Mouse (Mus musculus) gastrocnemius, adult 18-20 months (tissue): Measurements from ENCODE around the gene Stx16. TPM values are rescaled to one million over a fixed set of nuclear protein-coding genes. Genes with fewer than 3 reads are reported as not detected.

Experiments
- DNase-seq: peaks from one replicate; pipeline ENCODE4 v3.0.0; 2021; ENCODE audit warnings: low spot score
- long read RNA-seq, 2 experiments: library from polyadenylated mRNA; stranded (forward); transcript quantifications; one replicate each; pipeline ENCODE4 v2.0.0; 2021
- total RNA-seq, 2 experiments: library from RNA; stranded (reverse); gene quantifications; 2 replicates each; pipeline ENCODE4 v1.2.3; 2021

Gene Stx16
- 10 to 100 TPM; 18.1 to 19.0 TPM for total RNA-seq
- long read RNA-seq, experiment 1, partial matches to known transcripts, result 0 of 4 reads
- long read RNA-seq, experiment 1, other reads (novel, unspliced or antisense), result 4 of 4 reads
- long read RNA-seq, experiment 2, partial matches to known transcripts, result 0 of 5 reads
- long read RNA-seq, experiment 2, other reads (novel, unspliced or antisense), result 5 of 5 reads

DNA sequence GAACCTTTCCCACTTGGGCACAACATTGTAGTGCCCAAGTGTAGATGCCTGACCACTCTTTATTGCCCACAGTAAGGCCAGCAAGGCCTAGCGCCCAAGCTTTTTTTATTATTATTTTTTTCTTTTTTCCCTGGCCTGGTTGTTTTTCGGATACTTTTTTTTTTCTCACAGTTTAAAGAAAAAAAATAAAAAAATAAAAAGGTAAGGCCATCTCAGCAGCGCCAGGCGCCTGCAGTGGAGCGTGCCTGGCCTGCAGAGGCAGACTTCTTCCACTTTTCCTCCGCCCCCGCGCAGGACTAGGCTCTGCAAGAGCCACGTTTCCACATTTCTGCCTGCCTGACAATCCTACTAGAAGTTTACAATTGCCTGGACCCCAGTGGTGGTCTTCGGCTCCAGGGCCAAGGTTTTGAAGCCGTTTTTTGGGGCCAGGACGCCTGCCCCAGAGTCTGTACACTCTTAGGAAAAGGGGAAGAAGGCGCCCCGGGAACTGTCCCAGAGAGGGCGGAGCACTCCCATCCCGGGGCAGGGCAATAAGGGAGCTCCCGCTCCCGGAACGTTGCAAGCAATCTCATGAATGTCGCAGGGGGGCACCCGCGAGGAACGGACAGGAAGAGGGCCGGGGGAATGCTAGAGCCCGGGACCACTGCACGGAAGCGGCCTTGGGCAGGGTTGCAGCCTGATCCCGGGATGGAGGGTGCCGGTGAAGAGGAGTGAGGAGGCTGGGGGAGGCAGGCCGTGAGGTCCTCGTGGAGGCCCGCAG is at the start of gene Stx16:
Stx16 (plus strand) TSS at position 636 of the 760 bp plus-strand sequence.
- DNase-seq, result peak; percentile 96

DNA sequence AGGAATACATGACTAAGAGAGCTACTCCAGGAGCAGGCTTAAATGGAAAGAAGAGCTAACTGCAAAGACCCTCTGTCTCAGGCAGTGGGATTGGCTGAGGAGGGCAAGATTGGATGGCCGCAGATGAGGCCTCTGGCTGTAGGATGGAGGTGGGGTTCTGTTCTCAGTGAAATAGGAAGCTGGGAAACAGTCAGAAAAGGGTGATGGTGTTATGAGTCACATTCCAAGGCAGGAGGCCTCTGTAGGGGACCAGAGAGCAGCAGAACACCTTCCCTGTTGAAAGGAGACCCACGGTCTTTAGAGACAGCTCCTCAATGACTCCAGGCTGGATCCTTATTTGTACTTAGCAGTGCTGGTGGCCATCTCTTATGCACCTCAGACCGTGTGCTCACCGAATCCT is 49.7 kb upstream of the Stx16 start:
- DNase-seq, result no peak

DNA sequence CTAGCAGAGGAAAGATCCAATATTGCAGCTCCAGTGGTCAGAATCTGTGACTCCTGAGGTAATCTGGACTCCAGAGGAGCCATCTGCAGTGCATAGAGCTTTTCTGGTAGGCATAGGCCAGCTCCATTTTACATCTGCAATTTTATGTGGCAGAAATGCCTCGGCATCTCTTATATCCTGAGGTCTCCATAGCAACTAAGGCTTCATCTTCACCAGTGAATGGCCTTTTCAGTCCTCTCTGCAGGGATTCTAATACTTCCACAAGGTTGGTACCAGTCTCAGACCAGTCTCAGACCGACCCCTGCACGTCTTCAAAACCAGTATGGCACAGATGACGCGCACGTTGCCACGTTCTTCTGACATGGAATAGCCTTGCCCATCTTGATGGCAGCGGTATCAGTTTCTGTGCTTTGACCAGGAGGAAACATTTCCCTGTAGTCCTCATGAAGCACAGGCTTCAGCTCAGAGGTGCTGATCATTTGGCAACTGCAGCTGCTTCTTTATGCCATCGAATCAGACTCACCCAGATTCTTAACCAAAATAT is 42.8 kb upstream of the Stx16 start:
- no peak for DNase-seq

DNA sequence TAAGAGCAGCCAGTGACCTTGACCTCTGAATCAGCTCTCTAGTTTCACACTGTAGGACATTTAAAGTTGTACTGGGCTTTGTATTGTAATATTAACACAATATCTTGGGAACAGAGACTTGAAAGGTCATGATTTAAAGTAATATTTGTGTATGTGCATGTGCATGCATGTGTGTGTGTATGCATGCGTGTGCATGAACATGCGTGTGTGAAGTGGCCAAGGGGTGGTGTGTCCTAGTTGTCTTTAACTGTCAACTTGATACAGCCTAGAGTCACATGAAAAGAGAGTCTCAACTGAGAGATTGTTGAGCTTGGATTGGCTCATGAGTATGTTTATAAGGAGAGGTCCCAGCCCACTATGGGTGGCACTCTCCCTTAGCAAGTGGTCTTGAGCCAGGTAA is 28.5 kb upstream of the Stx16 start:
- no peak for DNase-seq

DNA sequence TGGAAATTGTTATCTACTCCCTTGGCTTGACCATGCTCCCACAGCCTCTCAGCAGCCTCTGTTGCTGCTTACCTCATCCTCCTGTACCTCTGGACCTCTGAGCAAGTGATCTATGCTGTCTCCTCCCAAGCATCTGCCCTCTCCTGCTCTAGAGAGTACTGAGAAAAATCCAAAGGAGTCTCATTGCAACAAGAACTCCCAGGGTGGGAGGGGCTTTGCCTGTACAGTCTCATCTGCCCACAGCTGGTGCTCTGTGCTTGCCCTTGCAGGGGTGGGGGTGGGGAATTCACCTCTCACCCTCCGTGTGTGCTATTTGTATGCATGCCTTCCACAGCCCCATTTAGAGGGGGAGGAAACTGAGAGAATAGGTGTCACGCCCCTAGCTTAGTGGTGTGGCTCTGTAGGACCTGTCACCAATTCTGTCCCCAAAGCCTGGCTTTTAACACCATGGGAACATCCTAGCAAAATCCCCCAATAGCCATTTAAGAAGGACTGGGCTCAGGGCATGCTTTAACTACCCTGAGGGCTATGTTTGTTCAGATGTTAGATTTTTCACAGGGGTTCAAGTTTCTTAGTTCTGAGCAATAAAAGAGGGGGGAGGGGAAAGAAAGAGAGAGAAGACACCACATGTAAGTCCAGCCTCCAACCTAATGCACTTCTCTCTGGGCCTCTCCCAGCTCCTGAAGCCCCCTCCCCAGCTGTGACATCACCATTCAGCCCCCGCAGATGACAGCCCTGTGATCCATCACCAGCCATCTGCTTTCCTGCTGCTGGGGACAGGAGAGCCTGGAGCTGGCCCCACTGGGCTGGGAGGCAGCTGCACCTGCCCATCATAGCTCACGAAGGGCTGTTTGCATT is 26.4 kb upstream of the Stx16 start:
- DNase-seq, result no peak

DNA sequence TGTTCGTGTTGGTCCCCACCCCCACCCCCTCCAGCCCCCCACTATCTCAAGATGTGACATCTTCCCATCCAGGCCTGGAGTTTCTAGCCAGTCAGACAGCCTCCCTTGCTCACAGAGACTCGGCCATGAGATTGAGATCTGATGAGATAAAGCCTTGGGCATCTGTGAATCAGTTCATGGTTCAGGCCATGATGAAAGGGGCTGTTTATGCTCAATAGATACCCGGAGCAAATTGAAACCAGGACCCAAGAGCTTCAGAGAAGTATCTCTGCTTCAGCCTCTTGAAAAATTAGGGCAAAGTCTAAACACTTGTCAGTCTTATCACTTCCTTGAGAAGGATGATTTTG is 25.8 kb upstream of the Stx16 start:
- no peak for DNase-seq

DNA sequence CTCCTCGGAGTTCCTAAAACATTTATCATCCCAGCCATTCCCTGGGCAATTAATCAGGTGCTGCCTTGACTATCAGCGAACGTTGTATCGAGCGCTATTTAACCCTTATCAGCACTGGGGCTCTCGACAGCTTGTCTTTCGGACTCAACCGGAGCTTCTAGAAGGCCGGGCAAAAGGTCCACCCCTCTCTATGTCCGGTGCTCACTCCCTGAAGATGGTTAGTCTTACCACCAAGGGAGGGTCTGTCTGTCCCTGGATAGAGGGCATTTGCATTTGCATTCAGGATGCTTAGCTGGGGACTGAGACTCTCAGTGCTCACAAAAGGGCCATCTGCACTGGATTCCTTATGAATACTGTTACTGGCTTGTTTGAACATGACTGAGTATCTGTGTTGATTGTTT is 25.0 kb upstream of the Stx16 start:
- DNase-seq, result no peak

DNA sequence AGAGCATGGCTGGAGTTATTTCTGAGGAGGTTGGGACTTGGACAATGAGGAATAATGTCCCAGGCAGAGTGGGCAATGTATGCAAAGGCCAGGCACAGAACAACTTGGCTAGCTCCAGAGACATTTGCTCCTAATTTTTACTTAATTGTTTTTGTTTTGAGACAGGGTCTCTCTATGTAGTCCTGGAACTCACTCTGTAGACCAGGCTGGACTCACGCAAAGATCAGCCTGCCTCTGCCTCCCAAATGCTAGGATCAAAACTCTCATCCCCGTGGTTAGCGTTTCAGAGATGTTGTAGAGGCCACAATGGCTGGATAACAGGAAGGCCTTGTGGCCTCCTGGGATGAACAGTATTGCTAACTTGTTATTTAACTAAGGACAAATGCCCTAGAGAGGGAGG is 21.6 kb upstream of the Stx16 start:
- DNase-seq, result no peak

DNA sequence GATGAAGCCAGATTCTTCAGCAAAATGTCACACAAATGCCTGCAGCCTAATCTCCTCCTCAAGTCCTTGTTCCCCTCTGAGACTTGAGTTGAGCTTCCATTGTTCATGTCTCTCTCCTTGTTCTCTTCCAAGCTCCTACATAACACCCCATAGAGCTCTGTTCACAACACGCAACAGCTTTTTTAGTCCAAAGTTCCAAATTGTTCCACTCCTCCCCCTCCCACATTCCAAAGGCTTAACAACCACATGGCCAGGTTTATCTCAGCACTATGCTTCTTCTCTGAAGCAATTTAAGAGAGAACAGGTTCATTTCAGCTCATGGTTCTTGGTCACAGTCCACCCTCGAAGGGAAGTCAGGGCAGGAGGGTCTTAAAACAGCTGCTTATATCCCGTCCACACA is 18.4 kb upstream of the Stx16 start:
- DNase-seq, result no peak

DNA sequence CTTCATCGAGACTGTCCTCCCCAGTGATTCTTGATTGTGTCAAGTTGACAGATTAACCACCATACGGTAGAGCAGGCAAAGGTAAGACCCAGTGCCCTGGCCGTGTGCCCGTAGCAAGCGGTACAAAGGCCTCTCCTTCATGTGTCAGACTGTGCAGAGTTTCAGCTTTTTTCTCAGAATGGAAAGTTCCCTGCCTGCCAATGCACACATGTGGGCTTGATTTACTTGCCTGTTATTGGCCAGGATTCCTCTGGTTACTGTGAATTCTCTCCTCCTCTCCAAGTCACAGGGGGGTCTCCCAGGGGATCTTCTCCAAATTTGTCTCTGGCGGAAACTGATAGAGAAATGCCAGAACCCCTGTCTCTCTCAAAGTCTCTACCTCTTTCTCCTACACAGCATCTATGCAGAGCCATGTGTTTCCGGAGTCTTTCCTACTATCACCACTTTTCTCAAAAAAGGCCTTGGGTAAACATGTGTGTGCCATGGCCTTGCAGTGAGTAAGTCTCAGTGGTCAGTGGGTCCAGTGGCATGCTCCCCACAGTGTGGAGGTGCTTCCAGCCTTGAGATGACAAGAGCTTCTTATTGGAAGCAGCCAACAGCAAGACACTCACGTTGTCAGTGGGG is 17.7 kb upstream of the Stx16 start:
- DNase-seq, result peak; percentile 9

DNA sequence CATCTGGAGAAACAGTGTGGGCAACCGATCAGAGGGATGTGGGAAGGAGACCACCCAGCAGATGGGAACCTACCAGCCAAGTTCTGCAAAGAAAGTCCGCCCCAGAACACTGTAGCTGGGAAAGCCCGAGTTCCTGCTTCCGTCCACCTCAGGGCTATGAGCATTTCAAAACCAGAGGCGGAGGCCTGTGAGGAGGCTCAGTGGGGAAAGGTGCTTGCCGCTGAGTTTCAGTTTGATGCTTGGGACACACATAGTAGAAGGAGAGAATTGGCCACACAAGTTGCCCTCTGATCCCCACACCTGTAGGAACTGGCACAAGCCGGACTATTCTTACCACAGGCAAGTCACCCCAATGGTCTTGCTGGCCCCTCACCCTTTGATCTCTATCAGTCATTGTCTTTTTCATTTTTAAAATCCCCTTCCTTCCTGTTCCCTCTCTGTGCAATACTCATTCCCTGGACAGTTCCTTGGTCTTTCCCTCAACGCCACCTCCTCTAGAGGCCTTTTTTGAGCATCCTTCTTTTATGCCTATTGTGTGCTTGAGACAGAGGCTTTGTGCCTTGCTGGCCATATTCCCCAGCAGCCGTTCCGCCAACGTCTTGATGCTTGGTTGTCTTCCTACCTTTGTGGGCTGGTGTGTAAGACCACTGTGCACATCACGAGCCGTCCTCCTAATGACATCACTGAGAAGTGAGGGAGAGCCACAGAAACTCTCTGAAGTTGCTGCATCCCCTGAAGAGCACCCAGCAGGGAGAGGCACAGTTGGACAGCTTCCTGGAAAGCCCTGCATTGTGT is 16.3 kb upstream of the Stx16 start:
- no peak for DNase-seq

DNA sequence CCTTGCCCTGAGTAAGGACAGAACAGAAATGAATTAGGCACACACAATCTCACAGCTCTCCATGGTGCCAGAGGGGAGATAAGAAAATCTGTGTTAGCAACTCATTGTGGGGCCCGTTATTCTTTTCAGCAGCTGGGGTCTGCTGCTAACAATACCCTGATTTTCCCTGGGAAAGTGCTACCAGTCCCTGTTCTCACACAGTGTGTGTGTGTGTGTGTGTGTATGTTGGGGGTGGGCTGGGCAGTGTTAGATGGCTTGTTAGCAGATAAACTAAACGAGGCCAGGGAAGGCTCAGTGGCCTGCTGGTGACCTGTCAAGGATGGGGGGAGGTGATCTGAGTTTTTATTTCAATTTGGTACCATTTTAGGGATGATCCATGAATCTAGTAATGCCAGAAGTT is 14.9 kb upstream of the Stx16 start:
- no peak for DNase-seq

DNA sequence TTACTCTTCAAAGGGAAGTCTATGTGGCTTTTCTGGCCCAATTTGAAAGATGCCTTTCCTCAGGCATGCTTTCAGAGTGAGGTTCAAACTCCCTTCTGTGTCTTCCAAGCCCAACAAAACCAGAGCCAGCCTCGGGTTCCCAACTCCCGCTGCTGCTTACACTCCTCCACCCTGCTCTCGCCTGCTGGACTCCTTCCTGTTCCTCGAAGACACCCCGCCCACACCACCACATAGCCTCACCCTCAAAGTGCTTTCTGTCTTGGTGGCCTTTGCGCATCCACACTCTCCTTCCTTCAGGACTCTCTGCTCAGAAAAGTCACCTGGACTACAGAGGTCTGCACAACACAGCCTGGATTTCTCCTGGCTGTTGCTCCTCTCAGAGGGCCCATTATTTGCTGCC is 13.0 kb upstream of the Stx16 start:
- DNase-seq, result no peak

DNA sequence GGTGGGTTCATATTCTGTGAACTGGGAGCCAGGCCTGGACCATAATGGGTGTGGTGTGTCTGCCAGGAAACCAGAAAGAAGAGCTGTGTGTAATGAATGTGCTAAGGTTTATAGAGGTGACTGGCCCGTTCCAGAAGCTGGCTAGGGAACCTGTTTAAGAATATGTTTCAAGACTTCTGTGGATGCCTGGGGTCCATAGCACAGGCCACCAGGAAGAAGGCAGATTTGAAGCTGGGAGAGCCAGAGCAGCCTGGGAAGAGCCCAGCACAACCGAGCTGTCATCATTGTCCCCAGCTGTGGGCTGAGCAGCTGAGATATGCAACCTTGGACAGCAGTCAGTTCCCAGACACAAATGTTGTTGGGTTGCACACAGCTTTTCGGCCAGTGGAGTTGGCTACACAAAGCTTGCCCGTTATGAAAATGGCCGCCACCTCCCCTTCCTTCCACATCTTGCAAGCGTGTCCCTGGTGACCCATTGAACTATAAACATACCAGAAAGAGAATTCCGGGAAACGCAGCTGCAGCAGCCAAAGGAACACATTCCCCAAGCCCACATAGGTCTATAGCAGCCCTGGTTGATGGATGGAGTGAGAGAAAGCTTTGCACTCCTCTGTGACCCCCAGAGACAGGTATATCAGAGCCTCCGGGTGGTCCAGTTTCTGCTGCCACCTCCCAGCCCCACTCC is 12.4 kb upstream of the Stx16 start:
- no peak for DNase-seq

DNA sequence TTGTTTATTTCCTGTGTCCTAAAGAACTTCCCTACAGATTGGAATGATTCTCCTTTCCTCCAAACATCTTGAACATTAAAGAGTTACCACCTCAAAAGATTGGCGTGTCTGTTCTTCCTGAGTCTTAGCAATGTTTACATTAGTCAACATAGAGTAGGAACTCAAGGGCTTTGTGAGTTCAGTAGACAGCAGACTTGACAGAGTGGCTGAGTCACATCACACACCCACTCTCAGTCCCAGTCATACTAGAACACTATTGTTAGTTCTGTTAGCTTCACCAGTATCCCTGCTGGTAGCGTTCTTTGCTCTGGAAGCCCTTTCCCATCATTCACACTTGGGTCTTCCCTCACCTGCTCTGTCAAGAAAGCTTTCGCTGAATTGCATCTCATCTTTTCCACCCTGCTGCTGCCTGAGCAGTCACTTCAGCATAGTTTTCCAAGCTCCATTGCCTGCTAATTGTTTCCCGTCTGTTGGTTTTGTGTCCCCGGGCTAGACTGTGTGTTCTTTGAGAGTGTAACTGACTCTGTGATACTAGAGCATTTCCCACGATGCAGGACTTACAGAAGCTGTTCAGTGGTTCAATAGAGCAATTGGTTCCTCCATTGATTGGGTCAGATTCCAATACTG is 8.2 kb upstream of the Stx16 start:
- no peak for DNase-seq

DNA sequence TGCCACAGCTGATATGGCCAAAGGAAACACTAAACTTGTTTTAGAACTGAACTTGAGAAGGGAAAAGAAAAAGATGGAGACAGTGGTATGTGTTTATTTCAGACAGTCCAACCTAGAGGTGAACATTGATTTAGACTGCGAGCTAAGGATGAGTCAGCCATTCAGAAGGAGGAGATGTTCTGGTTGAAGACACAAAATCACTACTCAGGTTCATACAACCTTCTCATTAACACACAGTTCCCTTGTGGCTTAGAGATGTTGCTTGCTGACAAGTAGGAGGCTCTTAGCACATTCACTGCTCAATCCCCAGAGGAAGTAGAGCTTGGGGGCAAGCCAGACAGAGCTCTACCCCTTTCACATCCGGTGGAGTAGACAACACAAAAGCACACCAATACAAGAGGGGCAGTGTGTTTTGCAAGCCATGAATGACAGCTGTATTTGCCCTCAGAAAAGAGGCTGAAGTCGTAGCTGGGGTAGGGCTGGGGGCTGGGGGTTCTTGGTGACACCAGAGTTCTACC is 6.5 kb upstream of the Stx16 start:
- DNase-seq, result no peak

DNA sequence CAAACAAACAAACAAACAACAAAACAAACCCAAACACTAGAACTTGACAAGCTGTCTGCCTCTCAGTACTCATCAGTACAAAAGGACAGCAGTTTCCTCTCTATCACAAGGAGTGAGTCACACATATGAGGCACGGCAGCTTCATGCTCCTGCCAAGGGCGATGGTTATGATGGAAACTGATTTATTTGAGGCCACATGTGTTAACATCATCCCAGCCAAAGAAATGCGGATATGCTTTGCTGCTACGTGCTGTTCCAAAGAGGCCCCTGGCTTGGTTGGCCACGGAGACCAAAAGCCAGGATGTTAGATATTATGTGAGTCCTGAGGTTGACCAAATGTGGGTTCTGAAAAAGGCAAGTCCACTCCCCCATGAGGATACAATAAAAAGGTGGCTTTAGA is 4.7 kb upstream of the Stx16 start:
- no peak for DNase-seq

DNA sequence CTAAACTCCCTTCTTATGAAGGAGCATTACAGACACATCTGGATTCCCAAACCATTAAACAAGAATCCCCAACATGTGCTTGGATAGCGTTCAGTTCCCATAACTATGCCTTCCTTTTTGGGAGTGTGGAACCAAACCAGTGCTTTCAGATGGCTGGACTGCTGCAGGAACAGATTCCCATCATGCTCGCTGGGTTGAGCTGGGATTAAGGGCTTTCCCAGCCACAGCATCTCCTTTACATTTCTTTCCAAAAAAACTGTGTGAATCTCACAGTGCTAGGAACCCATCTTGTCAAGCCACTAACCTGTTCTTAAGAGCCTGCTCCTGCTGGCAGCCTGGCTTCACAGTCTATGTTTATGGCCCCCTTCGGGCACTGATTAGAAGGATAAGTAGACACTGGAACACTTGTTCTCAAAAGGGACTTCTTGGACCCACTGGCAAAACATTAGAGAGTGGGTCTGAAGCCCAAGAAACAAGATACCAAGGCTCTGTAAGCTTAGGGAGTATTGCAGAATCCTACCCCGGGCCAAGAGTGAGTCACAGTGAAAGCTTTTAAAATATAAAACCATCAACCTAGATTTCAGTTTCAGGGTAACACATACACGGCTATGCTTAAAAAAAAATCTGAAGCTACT is 2.8 kb upstream of the Stx16 start:
- DNase-seq, result peak; percentile 32

DNA sequence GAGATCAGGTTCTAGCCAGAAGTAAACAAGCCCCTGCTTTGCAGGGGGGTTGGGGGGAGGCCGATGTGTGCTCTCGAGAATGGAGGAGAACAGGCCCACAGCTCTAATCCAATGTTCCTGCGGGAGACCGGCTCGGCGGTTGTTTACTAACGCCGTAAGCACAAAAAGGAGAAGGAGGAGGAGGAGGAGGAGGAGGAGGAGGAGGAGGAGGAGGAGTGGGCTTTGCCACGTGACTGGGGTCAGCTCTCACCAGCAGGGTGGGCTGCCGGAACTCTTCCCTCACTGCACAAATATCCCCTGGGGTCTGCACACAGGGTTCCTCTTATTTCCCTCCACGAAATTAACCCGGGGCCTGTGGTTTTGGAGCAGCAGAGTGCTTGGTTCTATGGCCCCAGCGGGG is 1.5 kb upstream of the Stx16 start:
- no peak for DNase-seq
